Mouse (Mus musculus): ENCODE results near the gene Mad2l1. TPM values are rescaled to one million over a fixed set of nuclear protein-coding genes. Genes with fewer than 3 reads are reported as not detected.

Gene Mad2l1
- 16.0 and 33.5 TPM in 2 replicates for polyA plus RNA-seq (2015; fragmentation: Nextera tagmentation; extraction: Ambion mirVana)

GRCm38 (mm10) chr6:66535028-66535862, at the start of gene Mad2l1:
Mad2l1 (plus strand) TSS chr6:66535390.
- H3K27me3 ChIP-seq (replicated peaks), result no peaks in the 10 kb centered on the region
- H3K27ac ChIP-seq (replicated peaks), result peak within 1 kb of the TSS; percentile 89
- under 1% methylated on average over 53 of the region's 57 CpGs for WGBS
- peak; percentile 99 for ATAC-seq (ENCODE audit: low FRiP score)
- H3K9ac ChIP-seq (replicated peaks), result peak within 1 kb of the TSS; percentile 53
- peak within 1 kb of the TSS; percentile 74 for H3K4me2 ChIP-seq
- H3K4me1 ChIP-seq, result peaks cover 14% of the 10 kb centered on the region
- no peaks in the 10 kb centered on the region for H3K9me3 ChIP-seq (replicated peaks)
- H3K36me3 ChIP-seq, result no peaks in the 10 kb centered on the region; the same call in 1 of the 2 replicates
- H3K4me3 ChIP-seq (replicated peaks), result peak within 1 kb of the TSS; percentile 62

GRCm38 (mm10) chr6:66493685-66494084, 41.5 kb upstream of the Mad2l1 start:
- Histone ChIP-seq H3K27me3 (replicated peaks) (no peaks in the 10 kb centered on the region), H3K9me3 (replicated peaks) (no peaks in the 10 kb centered on the region), H3K36me3 (no peaks in the 10 kb centered on the region), H3K9ac (replicated peaks) (no peak overlapping the region), H3K4me3 (replicated peaks) (no peak overlapping the region), H3K4me2 (no peak overlapping the region), H3K27ac (replicated peaks) (no peak overlapping the region), H3K4me1 (no peaks in the 10 kb centered on the region)
- no peak for ATAC-seq (ENCODE audit: low FRiP score)
- 82% methylated on average over 3 of the region's 3 CpGs for WGBS

DNA sequence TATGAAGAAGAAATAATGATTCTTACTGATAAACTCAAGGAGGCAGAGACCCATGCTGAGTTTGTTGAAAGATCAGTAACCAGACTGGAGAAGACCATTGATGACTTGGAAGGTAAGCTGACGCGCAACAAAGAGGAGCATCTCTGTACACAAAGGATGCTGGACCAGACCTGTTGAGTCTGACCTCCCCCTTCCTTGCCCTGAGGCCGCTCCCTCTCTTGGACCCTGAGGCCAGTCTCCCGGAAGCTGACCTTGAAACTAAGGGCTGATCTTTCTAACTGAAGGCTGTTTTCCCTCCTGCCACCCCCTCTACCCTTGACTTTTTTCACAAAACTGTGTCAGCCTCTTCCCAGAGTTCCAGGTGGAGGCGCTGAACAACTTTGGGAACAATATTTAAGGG, 18.8 kb upstream of the Mad2l1 start:
- no peaks in the 10 kb centered on the region for H3K9me3 ChIP-seq (replicated peaks)
- no peak overlapping the region for H3K4me3 ChIP-seq (replicated peaks)
- no peak overlapping the region for H3K4me2 ChIP-seq
- H3K27ac ChIP-seq (replicated peaks), result no peak overlapping the region
- 97% methylated on average over 5 of the region's 5 CpGs for WGBS
- no peak for ATAC-seq (ENCODE audit: low FRiP score)
- H3K9ac ChIP-seq (replicated peaks), result no peak overlapping the region
- no peaks in the 10 kb centered on the region for H3K27me3 ChIP-seq (replicated peaks)
- no peaks in the 10 kb centered on the region for H3K4me1 ChIP-seq
- no peaks in the 10 kb centered on the region for H3K36me3 ChIP-seq

DNA sequence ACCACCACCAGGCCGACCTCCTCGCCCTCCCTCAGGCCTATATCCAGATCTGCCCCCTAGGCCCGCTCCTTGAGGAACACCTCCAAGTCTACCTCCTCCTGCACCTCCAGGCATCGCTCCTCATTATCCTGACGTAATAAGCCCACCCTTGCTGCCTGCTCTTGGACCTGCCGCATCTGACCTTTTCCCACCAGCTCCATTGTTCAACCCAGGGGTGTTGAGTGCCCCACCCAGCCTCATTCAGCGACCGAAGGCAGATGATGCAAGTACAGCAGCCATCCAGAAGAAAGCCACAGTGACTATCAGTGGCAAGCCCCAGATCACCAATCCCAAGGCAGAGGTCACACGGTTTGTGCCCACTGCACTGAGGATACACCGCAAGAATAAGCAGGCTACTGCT, 6.8 kb upstream of the Mad2l1 start:
- Histone ChIP-seq H3K9ac (replicated peaks) (no peak overlapping the region), H3K36me3 (no peaks in the 10 kb centered on the region), H3K4me3 (replicated peaks) (no peak overlapping the region), H3K4me1 (no peaks in the 10 kb centered on the region), H3K9me3 (replicated peaks) (no peaks in the 10 kb centered on the region), H3K27me3 (replicated peaks) (no peaks in the 10 kb centered on the region), H3K27ac (replicated peaks) (no peak overlapping the region), H3K4me2 (no peak overlapping the region)
- ATAC-seq (ENCODE audit: low FRiP score), result no peak
- WGBS, result 94% methylated on average over 10 of the region's 10 CpGs

DNA sequence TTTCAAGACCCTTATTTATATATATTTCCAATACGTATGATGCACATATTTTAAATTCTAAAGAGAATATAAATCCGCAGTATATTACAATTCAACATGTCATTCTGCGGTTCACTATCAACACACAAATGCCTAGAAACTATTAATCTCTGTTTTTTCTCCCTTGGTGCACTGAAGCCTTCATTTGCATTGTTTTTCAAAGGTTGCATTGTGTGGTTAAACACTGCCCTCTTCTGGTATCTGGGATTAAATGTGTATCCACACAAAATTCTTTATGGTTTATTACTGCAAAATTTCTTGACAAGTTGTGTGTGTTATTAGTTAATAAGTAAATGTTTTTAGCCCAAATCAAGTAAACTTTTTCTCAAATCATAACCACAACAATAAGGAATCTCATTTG, 1.9 kb upstream of the Mad2l1 start:
- no peak overlapping the region for H3K4me2 ChIP-seq
- WGBS, result 23% methylated on average over 3 of the region's 3 CpGs
- no peak overlapping the region for H3K4me3 ChIP-seq (replicated peaks)
- no peak overlapping the region for H3K27ac ChIP-seq (replicated peaks)
- no peaks in the 10 kb centered on the region for H3K9me3 ChIP-seq (replicated peaks)
- H3K36me3 ChIP-seq, result no peaks in the 10 kb centered on the region
- no peak overlapping the region for H3K9ac ChIP-seq (replicated peaks)
- ATAC-seq (ENCODE audit: low FRiP score), result no peak
- H3K4me1 ChIP-seq, result peaks cover 14% of the 10 kb centered on the region
- H3K27me3 ChIP-seq (replicated peaks), result no peaks in the 10 kb centered on the region

DNA sequence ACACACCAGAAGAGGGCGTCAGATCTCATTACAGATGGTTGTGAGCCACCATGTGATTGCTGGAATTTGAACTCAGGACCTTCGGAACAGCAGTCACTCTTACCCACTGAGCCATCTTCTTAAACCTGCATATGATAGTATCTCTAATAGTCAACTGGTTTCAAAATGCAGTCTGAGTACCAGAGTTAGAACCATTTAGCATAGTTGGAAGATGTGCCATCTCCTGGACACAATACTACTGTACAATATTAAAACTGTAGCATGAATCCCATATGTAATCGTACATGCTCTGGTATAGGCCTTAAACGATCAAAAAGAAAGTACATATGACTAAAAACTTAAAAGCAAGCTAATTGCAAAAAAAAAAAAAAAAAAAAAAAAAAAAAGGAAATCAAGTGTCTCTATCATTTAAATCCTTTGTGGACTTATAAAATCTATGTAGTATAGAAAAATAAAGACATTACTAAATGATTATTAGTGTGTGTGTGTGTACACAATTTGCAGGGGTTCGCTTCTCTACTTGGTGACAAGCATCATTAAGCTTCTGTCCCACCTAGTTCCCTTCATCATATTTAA, 736 bp upstream of the Mad2l1 start:
- no peaks in the 10 kb centered on the region for H3K27me3 ChIP-seq (replicated peaks)
- H3K4me1 ChIP-seq, result peaks cover 14% of the 10 kb centered on the region
- peak overlapping the region; percentile 62 for H3K4me3 ChIP-seq (replicated peaks)
- peak overlapping the region; percentile 74 for H3K4me2 ChIP-seq
- 69% methylated on average over 5 of the region's 5 CpGs for WGBS
- no peaks in the 10 kb centered on the region for H3K9me3 ChIP-seq (replicated peaks)
- peak overlapping the region; percentile 53 for H3K9ac ChIP-seq (replicated peaks)
- H3K36me3 ChIP-seq, result no peaks in the 10 kb centered on the region; the same call in 1 of the 2 replicates
- peak overlapping the region; percentile 89 for H3K27ac ChIP-seq (replicated peaks)
- ATAC-seq (ENCODE audit: low FRiP score), result no peak

DNA sequence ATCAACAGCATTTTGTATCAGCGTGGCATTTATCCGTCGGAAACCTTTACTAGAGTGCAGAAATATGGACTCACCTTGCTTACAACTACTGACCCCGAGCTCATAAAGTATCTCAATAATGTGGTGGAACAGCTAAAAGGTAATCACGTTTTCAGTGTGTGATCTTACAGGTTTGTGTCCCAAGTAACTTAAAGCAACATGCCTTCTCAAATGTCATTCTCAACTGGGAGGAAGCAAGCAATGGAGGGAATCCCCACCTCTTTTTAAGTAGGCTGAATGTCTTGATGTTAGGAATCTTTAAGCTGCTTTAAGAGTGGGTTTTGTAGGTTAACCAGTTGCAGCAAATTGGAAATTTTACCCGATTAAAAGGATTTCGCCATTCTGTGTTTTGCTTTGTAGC, 776 bp downstream of the Mad2l1 start:
- H3K27me3 ChIP-seq (replicated peaks), result no peaks in the 10 kb centered on the region
- H3K4me2 ChIP-seq, result peak overlapping the region; percentile 74
- H3K9me3 ChIP-seq (replicated peaks), result no peaks in the 10 kb centered on the region
- H3K4me3 ChIP-seq (replicated peaks), result peak overlapping the region; percentile 62
- no peak for ATAC-seq (ENCODE audit: low FRiP score)
- H3K27ac ChIP-seq (replicated peaks), result peak overlapping the region; percentile 89
- H3K4me1 ChIP-seq, result peaks cover 14% of the 10 kb centered on the region
- no peaks in the 10 kb centered on the region; the same call in 1 of the 2 replicates for H3K36me3 ChIP-seq
- peak overlapping the region; percentile 52 for H3K9ac ChIP-seq (replicated peaks)
- 16% methylated on average over 7 of the region's 7 CpGs for WGBS

GRCm38 (mm10) chr6:66559996-66560395, 24.8 kb downstream of the Mad2l1 start, which contains the start of gene Vmn1r32:
Vmn1r32 (minus strand) TSS chr6:66560096.
- H3K27me3 ChIP-seq (replicated peaks), result no peaks in the 10 kb centered on the region
- no peaks in the 10 kb centered on the region for H3K36me3 ChIP-seq
- H3K4me2 ChIP-seq, result no peak within 1 kb of the TSS
- H3K4me3 ChIP-seq (replicated peaks), result no peak within 1 kb of the TSS
- H3K9ac ChIP-seq (replicated peaks), result no peak within 1 kb of the TSS
- no peak within 1 kb of the TSS for H3K27ac ChIP-seq (replicated peaks)
- no peaks in the 10 kb centered on the region for H3K4me1 ChIP-seq
- whole genome bisulfite sequencing, result 71% methylated on average over 1 of the region's 1 CpGs
- no peak for ATAC-seq (ENCODE audit: low FRiP score)
- H3K9me3 ChIP-seq (replicated peaks), result no peaks in the 10 kb centered on the region

GRCm38 (mm10) chr6:66595804-66596203, 60.6 kb downstream of the Mad2l1 start:
- Histone ChIP-seq H3K4me1 (no peaks in the 10 kb centered on the region), H3K9me3 (replicated peaks) (no peaks in the 10 kb centered on the region), H3K27ac (replicated peaks) (no peak overlapping the region), H3K4me2 (no peak overlapping the region), H3K27me3 (replicated peaks) (no peaks in the 10 kb centered on the region), H3K4me3 (replicated peaks) (no peak overlapping the region), H3K36me3 (no peaks in the 10 kb centered on the region), H3K9ac (replicated peaks) (no peak overlapping the region)
- ATAC-seq (ENCODE audit: low FRiP score), result no peak

Other genes starting within 250 kb of the Mad2l1 start
- gene Vmn1r32, start 24.7 kb downstream of the Mad2l1 start, polyA plus RNA-seq (2015; fragmentation: Nextera tagmentation; extraction: Ambion mirVana), result not detected in 2 replicates
- gene Vmn1r33, start 82.9 kb downstream of the Mad2l1 start, polyA plus RNA-seq (2015; fragmentation: Nextera tagmentation; extraction: Ambion mirVana), result not detected in 2 replicates
- gene Vmn1r34, start 108.5 kb downstream of the Mad2l1 start, polyA plus RNA-seq (2015; fragmentation: Nextera tagmentation; extraction: Ambion mirVana), result not detected in 2 replicates
- gene Vmn1r35, start 150.5 kb downstream of the Mad2l1 start, polyA plus RNA-seq (2015; fragmentation: Nextera tagmentation; extraction: Ambion mirVana), result not detected in 2 replicates
- not detected in 2 replicates for gene Vmn1r36, start 183.8 kb downstream of the Mad2l1 start, polyA plus RNA-seq (2015; fragmentation: Nextera tagmentation; extraction: Ambion mirVana)
- not detected in 2 replicates for gene Vmn1r37, start 194.0 kb downstream of the Mad2l1 start, polyA plus RNA-seq (2015; fragmentation: Nextera tagmentation; extraction: Ambion mirVana)
- gene Vmn1r38, start 247.2 kb downstream of the Mad2l1 start, polyA plus RNA-seq (2015; fragmentation: Nextera tagmentation; extraction: Ambion mirVana), result not detected in 2 replicates

Measured in neural tube, embryonic 15.5 days (tissue).